Mouse (Mus musculus): ENCODE data around the gene Plcb2. TPM values are rescaled to one million over a fixed set of nuclear protein-coding genes. Genes with fewer than 3 reads are reported as not detected.

Plcb2 gene
- polyA plus RNA-seq, 1 experiment from 2014 or later: 0.22 TPM

GRCm38 (mm10) chr2:118733341-118733740 lies 5.1 kb upstream of the Plcb2 start:
- Histone ChIP-seq H3K4me1 (ENCODE audit: control insufficient read depth, insufficient read depth, low read length) (0 out of 2 replicates have a peak, but pooled peaks cover 4% of the 10 kb centered on the region), H3K27me3 (ENCODE audit: control insufficient read depth, insufficient read depth, low read length) (no peaks in the 10 kb centered on the region), H3K27ac (replicated peaks; ENCODE audit: low read depth, low read length) (no peak overlapping the region), H3K4me2 (ENCODE audit: low read depth, low read length) (no peak overlapping the region), H3K36me3 (replicated peaks; ENCODE audit: control insufficient read depth, insufficient read depth, low read depth, low read length) (no peaks in the 10 kb centered on the region), H3K9me3 (replicated peaks; ENCODE audit: control insufficient read depth, low read length) (no peaks in the 10 kb centered on the region), H3K9ac (replicated peaks; ENCODE audit: low read length) (no peak overlapping the region), H3K4me3 (ENCODE audit: low read depth, low read length) (no peak overlapping the region)
- DNase-seq (ENCODE audit: low spot score) (no peak), ATAC-seq (replicated peaks; ENCODE audit: insufficient number of reproducible peaks, low FRiP score, low TSS enrichment, low read depth) (no peak)
- 72% methylated on average over 5 of the region's 5 CpGs for WGBS

- Histone ChIP-seq H3K4me2 (ENCODE audit: low read depth, low read length) (no peak overlapping the region), H3K27me3 (ENCODE audit: control insufficient read depth, insufficient read depth, low read length) (no peaks in the 10 kb centered on the region), H3K27ac (replicated peaks; ENCODE audit: low read depth, low read length) (no peak overlapping the region), H3K9me3 (replicated peaks; ENCODE audit: control insufficient read depth, low read length) (no peaks in the 10 kb centered on the region), H3K4me1 (ENCODE audit: control insufficient read depth, insufficient read depth, low read length) (0 out of 2 replicates have a peak, but pooled peaks cover 4% of the 10 kb centered on the region), H3K36me3 (replicated peaks; ENCODE audit: control insufficient read depth, insufficient read depth, low read depth, low read length) (no peaks in the 10 kb centered on the region), H3K4me3 (ENCODE audit: low read depth, low read length) (no peak overlapping the region), H3K9ac (replicated peaks; ENCODE audit: low read length) (no peak overlapping the region)
- no peak for ATAC-seq (replicated peaks; ENCODE audit: insufficient number of reproducible peaks, low FRiP score, low TSS enrichment, low read depth)
- DNase-seq (ENCODE audit: low spot score): no peak
- 84% methylated on average over 5 of the region's 5 CpGs for WGBS
These were observed 3.7 kb upstream of the Plcb2 start for GRCm38 (mm10) chr2:118731981-118732380.

GRCm38 (mm10) chr2:118730622-118730915 lies 2.3 kb upstream of the Plcb2 start:
- Histone ChIP-seq H3K27me3 (ENCODE audit: control insufficient read depth, insufficient read depth, low read length) (no peaks in the 10 kb centered on the region), H3K36me3 (replicated peaks; ENCODE audit: control insufficient read depth, insufficient read depth, low read depth, low read length) (no peaks in the 10 kb centered on the region), H3K4me3 (ENCODE audit: low read depth, low read length) (no peak overlapping the region), H3K4me1 (ENCODE audit: control insufficient read depth, insufficient read depth, low read length) (0 out of 2 replicates have a peak, but pooled peaks cover 4% of the 10 kb centered on the region), H3K9me3 (replicated peaks; ENCODE audit: control insufficient read depth, low read length) (no peaks in the 10 kb centered on the region), H3K4me2 (ENCODE audit: low read depth, low read length) (no peak overlapping the region), H3K9ac (replicated peaks; ENCODE audit: low read length) (no peak overlapping the region), H3K27ac (replicated peaks; ENCODE audit: low read depth, low read length) (no peak overlapping the region)
- DNase-seq (ENCODE audit: low spot score): peak; percentile 53
- no peak for ATAC-seq (replicated peaks; ENCODE audit: insufficient number of reproducible peaks, low FRiP score, low TSS enrichment, low read depth)
- WGBS: 8% methylated on average over 3 of the region's 3 CpGs

- H3K9ac ChIP-seq (replicated peaks; ENCODE audit: low read length): no peak overlapping the region
- H3K4me1 ChIP-seq (ENCODE audit: control insufficient read depth, insufficient read depth, low read length): 0 out of 2 replicates have a peak, but pooled peaks cover 4% of the 10 kb centered on the region
- no peak overlapping the region for H3K4me3 ChIP-seq (ENCODE audit: low read depth, low read length)
- no peaks in the 10 kb centered on the region for H3K36me3 ChIP-seq (replicated peaks; ENCODE audit: control insufficient read depth, insufficient read depth, low read depth, low read length)
- H3K27ac ChIP-seq (replicated peaks; ENCODE audit: low read depth, low read length): no peak overlapping the region
- no peaks in the 10 kb centered on the region for H3K27me3 ChIP-seq (ENCODE audit: control insufficient read depth, insufficient read depth, low read length)
- H3K4me2 ChIP-seq (ENCODE audit: low read depth, low read length): no peak overlapping the region
- ATAC-seq (replicated peaks; ENCODE audit: insufficient number of reproducible peaks, low FRiP score, low TSS enrichment, low read depth): no peak
- DNase-seq (ENCODE audit: low spot score): no peak
- WGBS: 27% methylated on average over 8 of the region's 8 CpGs
- no peaks in the 10 kb centered on the region for H3K9me3 ChIP-seq (replicated peaks; ENCODE audit: control insufficient read depth, low read length)
These were observed 1.8 kb upstream of the Plcb2 start for GRCm38 (mm10) chr2:118729816-118730621.

GRCm38 (mm10) chr2:118729194-118729593 lies 956 bp upstream of the Plcb2 start:
- Histone ChIP-seq H3K4me3 (ENCODE audit: low read depth, low read length) (no peak overlapping the region), H3K27me3 (ENCODE audit: control insufficient read depth, insufficient read depth, low read length) (no peaks in the 10 kb centered on the region), H3K4me1 (ENCODE audit: control insufficient read depth, insufficient read depth, low read length) (0 out of 2 replicates have a peak, but pooled peaks cover 4% of the 10 kb centered on the region), H3K27ac (replicated peaks; ENCODE audit: low read depth, low read length) (no peak overlapping the region), H3K36me3 (replicated peaks; ENCODE audit: control insufficient read depth, insufficient read depth, low read depth, low read length) (no peaks in the 10 kb centered on the region), H3K4me2 (ENCODE audit: low read depth, low read length) (no peak overlapping the region), H3K9ac (replicated peaks; ENCODE audit: low read length) (no peak overlapping the region), H3K9me3 (replicated peaks; ENCODE audit: control insufficient read depth, low read length) (no peaks in the 10 kb centered on the region)
- no peak for DNase-seq (ENCODE audit: low spot score)
- no peak for ATAC-seq (replicated peaks; ENCODE audit: insufficient number of reproducible peaks, low FRiP score, low TSS enrichment, low read depth)
- WGBS: 38% methylated on average over 4 of the region's 4 CpGs

DNA sequence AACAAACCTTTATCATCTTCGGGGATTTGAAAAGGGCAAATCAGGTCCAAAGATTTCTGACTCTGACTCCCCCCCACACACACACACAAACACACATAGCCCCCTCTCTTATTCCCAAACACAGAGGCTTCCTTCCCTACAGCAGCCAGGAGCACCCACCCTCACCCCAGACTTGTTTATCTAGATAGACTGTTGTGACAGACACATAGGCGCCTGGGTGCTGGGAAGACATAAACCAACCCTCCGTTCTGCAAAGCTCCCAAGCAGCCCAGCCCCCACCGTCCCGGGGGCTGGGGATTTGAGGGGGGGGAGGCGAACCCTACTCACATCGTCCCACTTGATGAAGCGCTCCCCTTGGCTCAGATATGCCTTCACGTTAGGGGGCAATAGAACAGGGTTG lies 327 bp downstream of the Plcb2 start:
- H3K9ac ChIP-seq (replicated peaks; ENCODE audit: low read length): no peak overlapping the region
- no peak overlapping the region for H3K4me3 ChIP-seq (ENCODE audit: low read depth, low read length)
- H3K27ac ChIP-seq (replicated peaks; ENCODE audit: low read depth, low read length): no peak overlapping the region
- no peaks in the 10 kb centered on the region for H3K9me3 ChIP-seq (replicated peaks; ENCODE audit: control insufficient read depth, low read length)
- 0 out of 2 replicates have a peak, but pooled peaks cover 4% of the 10 kb centered on the region for H3K4me1 ChIP-seq (ENCODE audit: control insufficient read depth, insufficient read depth, low read length)
- no peak for DNase-seq (ENCODE audit: low spot score)
- H3K36me3 ChIP-seq (replicated peaks; ENCODE audit: control insufficient read depth, insufficient read depth, low read depth, low read length): no peaks in the 10 kb centered on the region
- no peak overlapping the region for H3K4me2 ChIP-seq (ENCODE audit: low read depth, low read length)
- WGBS: 23% methylated on average over 9 of the region's 9 CpGs
- H3K27me3 ChIP-seq (ENCODE audit: control insufficient read depth, insufficient read depth, low read length): no peaks in the 10 kb centered on the region
- ATAC-seq (replicated peaks; ENCODE audit: insufficient number of reproducible peaks, low FRiP score, low TSS enrichment, low read depth): no peak

DNA sequence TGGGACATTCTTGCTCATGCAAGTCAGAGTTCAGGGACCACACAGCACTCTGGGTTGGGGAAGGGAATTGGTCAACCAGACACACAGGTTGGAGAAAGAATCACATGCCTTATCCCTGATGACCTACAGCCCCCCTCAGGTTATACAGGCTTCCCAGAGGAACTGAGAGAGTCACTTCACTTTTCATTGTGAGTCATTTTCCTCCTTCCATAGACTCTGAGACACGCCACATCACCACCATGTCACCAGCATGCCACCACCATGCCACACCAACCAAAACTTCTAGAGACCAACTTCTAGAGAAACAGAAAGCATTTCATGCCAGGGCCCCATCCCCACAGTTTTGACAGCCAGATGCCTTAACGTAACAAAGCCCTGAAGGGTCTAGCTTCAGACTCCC lies 1.4 kb downstream of the Plcb2 start:
- no peaks in the 10 kb centered on the region for H3K36me3 ChIP-seq (replicated peaks; ENCODE audit: control insufficient read depth, insufficient read depth, low read depth, low read length)
- no peak overlapping the region for H3K4me3 ChIP-seq (ENCODE audit: low read depth, low read length)
- H3K9me3 ChIP-seq (replicated peaks; ENCODE audit: control insufficient read depth, low read length): no peaks in the 10 kb centered on the region
- no peak overlapping the region for H3K4me2 ChIP-seq (ENCODE audit: low read depth, low read length)
- H3K27ac ChIP-seq (replicated peaks; ENCODE audit: low read depth, low read length): no peak overlapping the region
- DNase-seq (ENCODE audit: low spot score) (no peak), ATAC-seq (replicated peaks; ENCODE audit: insufficient number of reproducible peaks, low FRiP score, low TSS enrichment, low read depth) (no peak)
- H3K27me3 ChIP-seq (ENCODE audit: control insufficient read depth, insufficient read depth, low read length): no peaks in the 10 kb centered on the region
- 0 out of 2 replicates have a peak, but pooled peaks cover 4% of the 10 kb centered on the region for H3K4me1 ChIP-seq (ENCODE audit: control insufficient read depth, insufficient read depth, low read length)
- 68% methylated on average over 2 of the region's 2 CpGs for WGBS
- no peak overlapping the region for H3K9ac ChIP-seq (replicated peaks; ENCODE audit: low read length)

- 83% methylated on average over 4 of the region's 4 CpGs for WGBS
- no peaks in the 10 kb centered on the region for H3K27me3 ChIP-seq (ENCODE audit: control insufficient read depth, insufficient read depth, low read length)
These were observed 2.7 kb downstream of the Plcb2 start for GRCm38 (mm10) chr2:118725511-118725910.

More at GRCm38 (mm10) chr2:118725511-118725910, 2.7 kb downstream of the Plcb2 start:
- Histone ChIP-seq H3K36me3 (replicated peaks; ENCODE audit: control insufficient read depth, insufficient read depth, low read depth, low read length) (no peaks in the 10 kb centered on the region), H3K4me2 (ENCODE audit: low read depth, low read length) (no peak overlapping the region), H3K9ac (replicated peaks; ENCODE audit: low read length) (no peak overlapping the region), H3K4me3 (ENCODE audit: low read depth, low read length) (no peak overlapping the region), H3K27ac (replicated peaks; ENCODE audit: low read depth, low read length) (no peak overlapping the region), H3K4me1 (ENCODE audit: control insufficient read depth, insufficient read depth, low read length) (0 out of 2 replicates have a peak, but pooled peaks cover 4% of the 10 kb centered on the region), H3K9me3 (replicated peaks; ENCODE audit: control insufficient read depth, low read length) (no peaks in the 10 kb centered on the region)
- ATAC-seq (replicated peaks; ENCODE audit: insufficient number of reproducible peaks, low FRiP score, low TSS enrichment, low read depth) (no peak), DNase-seq (ENCODE audit: low spot score) (no peak)
